Mouse (Mus musculus) splenic B cell, adult 2 months (primary cell): ENCODE measurements around the gene Znfx1.
A peak's percentile ranks its signal among the peaks of the same experiment; 100 is the strongest.

Experiments
- DNase-seq: peaks from one replicate; pipeline ENCODE4 v3.0.0-alpha.2; 2011; ENCODE audit warnings: low read depth, low spot score
- H3K27me3 ChIP-seq: 2 replicates; pipeline ENCODE4 v1.6.1; 2012; ENCODE audit warnings: mild to moderate bottlenecking, low read length, moderate library complexity, mixed read lengths; ENCODE audit not compliant: control insufficient read depth, poor library complexity, insufficient read depth, severe bottlenecking
- H3K36me3 ChIP-seq: 2 replicates; pipeline ENCODE4 v1.6.1; 2012; ENCODE audit warnings: mild to moderate bottlenecking, low read length, moderate library complexity, mixed read lengths; ENCODE audit not compliant: control insufficient read depth, poor library complexity, insufficient read depth, severe bottlenecking

The Znfx1 gene

GRCm38 (mm10) chr2:167062965-167063880 is at the start of gene Znfx1:
Gene Znfx1 (minus strand): TSS chr2:167063015.
- Histone ChIP-seq H3K36me3 (peaks cover 10% of the 10 kb centered on the region), H3K27me3 (no peaks in the 10 kb centered on the region)
- DNase-seq, result peak; percentile 97

GRCm38 (mm10) chr2:167112259-167112658 is 49.4 kb upstream of the Znfx1 start:
- Histone ChIP-seq H3K36me3 (no peaks in the 10 kb centered on the region), H3K27me3 (no peaks in the 10 kb centered on the region)
- DNase-seq, result no peak

GRCm38 (mm10) chr2:167109506-167109905 is 46.7 kb upstream of the Znfx1 start:
- no peak for DNase-seq
- H3K27me3 ChIP-seq, result no peaks in the 10 kb centered on the region
- H3K36me3 ChIP-seq, result no peaks in the 10 kb centered on the region; the same call in 1 of the 2 replicates

- H3K27me3 ChIP-seq, result no peaks in the 10 kb centered on the region
- H3K36me3 ChIP-seq, result no peaks in the 10 kb centered on the region; the same call in 1 of the 2 replicates
- no peak for DNase-seq
These were observed 40.7 kb upstream of the Znfx1 start for GRCm38 (mm10) chr2:167103546-167103945.

GRCm38 (mm10) chr2:167101743-167102441 is 39.1 kb upstream of the Znfx1 start:
- peak; percentile 90 for DNase-seq
- H3K36me3 ChIP-seq, result no peaks in the 10 kb centered on the region; the same call in 1 of the 2 replicates
- H3K27me3 ChIP-seq, result no peaks in the 10 kb centered on the region

- DNase-seq, result no peak
- Histone ChIP-seq H3K36me3 (no peaks in the 10 kb centered on the region), H3K27me3 (no peaks in the 10 kb centered on the region)
These were observed 31.9 kb upstream of the Znfx1 start for GRCm38 (mm10) chr2:167094688-167095087.

- no peak for DNase-seq
- Histone ChIP-seq H3K27me3 (no peaks in the 10 kb centered on the region), H3K36me3 (no peaks in the 10 kb centered on the region)
These were observed 30.5 kb upstream of the Znfx1 start for GRCm38 (mm10) chr2:167093171-167093900.

GRCm38 (mm10) chr2:167090271-167090670 is 27.5 kb upstream of the Znfx1 start:
- H3K36me3 ChIP-seq, result no peaks in the 10 kb centered on the region
- no peak for DNase-seq
- no peaks in the 10 kb centered on the region for H3K27me3 ChIP-seq

- Histone ChIP-seq H3K27me3 (no peaks in the 10 kb centered on the region), H3K36me3 (no peaks in the 10 kb centered on the region)
- DNase-seq, result no peak
These were observed 24.0 kb upstream of the Znfx1 start for GRCm38 (mm10) chr2:167086836-167087235.

GRCm38 (mm10) chr2:167086092-167086491 is 23.3 kb upstream of the Znfx1 start:
- DNase-seq, result no peak
- Histone ChIP-seq H3K27me3 (no peaks in the 10 kb centered on the region), H3K36me3 (no peaks in the 10 kb centered on the region)

- peak; percentile 92 for DNase-seq
- H3K36me3 ChIP-seq, result no peaks in the 10 kb centered on the region
- no peaks in the 10 kb centered on the region for H3K27me3 ChIP-seq
These were observed 18.8 kb upstream of the Znfx1 start for GRCm38 (mm10) chr2:167081639-167082038.

- H3K36me3 ChIP-seq, result no peaks in the 10 kb centered on the region
- DNase-seq, result peak; percentile 66
- no peaks in the 10 kb centered on the region for H3K27me3 ChIP-seq
These were observed 18.3 kb upstream of the Znfx1 start for GRCm38 (mm10) chr2:167081135-167081534.

- Histone ChIP-seq H3K27me3 (no peaks in the 10 kb centered on the region), H3K36me3 (no peaks in the 10 kb centered on the region)
- no peak for DNase-seq
These were observed 17.6 kb upstream of the Znfx1 start for GRCm38 (mm10) chr2:167080387-167080786.

GRCm38 (mm10) chr2:167079535-167080257 is 16.9 kb upstream of the Znfx1 start:
- H3K27me3 ChIP-seq, result no peaks in the 10 kb centered on the region
- H3K36me3 ChIP-seq, result no peaks in the 10 kb centered on the region
- DNase-seq, result no peak
